Mouse (Mus musculus): ENCODE measurements at regions not wholly inside any gene's neighbourhood (a gene's known extent, or its start where the extent isn't known, plus 50 kb on each side); places are given as distances from the start of the nearest gene placed in this dataset.

GRCm38 (mm10) chr14:62030059-62030458 is 262.3 kb upstream of the Rnaseh2b start:
- 73% methylated on average over 7 of the region's 7 CpGs for WGBS
- Histone ChIP-seq H3K27me3 (ENCODE audit: control insufficient read depth, insufficient read depth, low read length) (no peaks in the 10 kb centered on the region), H3K9me3 (ENCODE audit: control insufficient read depth, low read length) (no peaks in the 10 kb centered on the region), H3K36me3 (ENCODE audit: control insufficient read depth, insufficient read depth, low read length) (no peaks in the 10 kb centered on the region), H3K9ac (ENCODE audit: low read length) (no peak overlapping the region), H3K4me1 (replicated peaks; ENCODE audit: control insufficient read depth, insufficient read depth) (no peaks in the 10 kb centered on the region), H3K4me2 (replicated peaks; ENCODE audit: low read depth) (no peak overlapping the region), H3K27ac (replicated peaks) (no peak overlapping the region), H3K4me3 (ENCODE audit: low read depth, low read length) (no peak overlapping the region)
- DNase-seq (ENCODE audit: low spot score) (no peak), ATAC-seq (ENCODE audit: low FRiP score, low TSS enrichment) (no peak)
- TF ChIP-seq EP300 (optimal IDR thresholded peaks at IDR 0.05) (no peak), CTCF (IDR thresholded peaks at IDR 0.05; ENCODE audit: low read depth) (no peak)

GRCm38 (mm10) chr14:62033661-62034060 is 258.7 kb upstream of the Rnaseh2b start:
- TF ChIP-seq CTCF (IDR thresholded peaks at IDR 0.05; ENCODE audit: low read depth), result no peak
- no peak for TF ChIP-seq EP300 (optimal IDR thresholded peaks at IDR 0.05)
- Histone ChIP-seq H3K4me3 (ENCODE audit: low read depth, low read length) (no peak overlapping the region), H3K27me3 (ENCODE audit: control insufficient read depth, insufficient read depth, low read length) (no peaks in the 10 kb centered on the region), H3K4me1 (replicated peaks; ENCODE audit: control insufficient read depth, insufficient read depth) (no peaks in the 10 kb centered on the region), H3K9me3 (ENCODE audit: control insufficient read depth, low read length) (no peaks in the 10 kb centered on the region), H3K4me2 (replicated peaks; ENCODE audit: low read depth) (no peak overlapping the region), H3K27ac (replicated peaks) (no peak overlapping the region), H3K36me3 (ENCODE audit: control insufficient read depth, insufficient read depth, low read length) (no peaks in the 10 kb centered on the region), H3K9ac (ENCODE audit: low read length) (no peak overlapping the region)
- DNase-seq (ENCODE audit: low spot score) (no peak), ATAC-seq (ENCODE audit: low FRiP score, low TSS enrichment) (no peak)
- 92% methylated on average over 4 of the region's 4 CpGs for WGBS

- Histone ChIP-seq H3K4me1 (replicated peaks; ENCODE audit: control insufficient read depth, insufficient read depth) (no peaks in the 10 kb centered on the region), H3K27me3 (ENCODE audit: control insufficient read depth, insufficient read depth, low read length) (no peaks in the 10 kb centered on the region), H3K4me2 (replicated peaks; ENCODE audit: low read depth) (no peak overlapping the region), H3K9ac (ENCODE audit: low read length) (no peak overlapping the region), H3K4me3 (ENCODE audit: low read depth, low read length) (no peak overlapping the region), H3K9me3 (ENCODE audit: control insufficient read depth, low read length) (no peaks in the 10 kb centered on the region), H3K27ac (replicated peaks) (no peak overlapping the region), H3K36me3 (ENCODE audit: control insufficient read depth, insufficient read depth, low read length) (no peaks in the 10 kb centered on the region)
- TF ChIP-seq CTCF (IDR thresholded peaks at IDR 0.05; ENCODE audit: low read depth), result no peak
- TF ChIP-seq EP300 (optimal IDR thresholded peaks at IDR 0.05), result no peak
- no peak for ATAC-seq (ENCODE audit: low FRiP score, low TSS enrichment)
- WGBS, result 34% methylated on average over 4 of the region's 4 CpGs
- DNase-seq (ENCODE audit: low spot score), result peak; percentile 34
Measured at GRCm38 (mm10) chr14:62034664-62035063, 257.7 kb upstream of the Rnaseh2b start.

- no peak overlapping the region for H3K4me3 ChIP-seq (ENCODE audit: low read depth, low read length)
- 86% methylated on average over 3 of the region's 3 CpGs for WGBS
- H3K36me3 ChIP-seq (ENCODE audit: control insufficient read depth, insufficient read depth, low read length), result no peaks in the 10 kb centered on the region
- no peak for DNase-seq (ENCODE audit: low spot score)
- H3K9ac ChIP-seq (ENCODE audit: low read length), result no peak overlapping the region
- no peak overlapping the region for H3K4me2 ChIP-seq (replicated peaks; ENCODE audit: low read depth)
- TF ChIP-seq EP300 (optimal IDR thresholded peaks at IDR 0.05), result no peak
- ATAC-seq (ENCODE audit: low FRiP score, low TSS enrichment), result no peak
- H3K9me3 ChIP-seq (ENCODE audit: control insufficient read depth, low read length), result no peaks in the 10 kb centered on the region
- no peak overlapping the region for H3K27ac ChIP-seq (replicated peaks)
- H3K27me3 ChIP-seq (ENCODE audit: control insufficient read depth, insufficient read depth, low read length), result no peaks in the 10 kb centered on the region
- H3K4me1 ChIP-seq (replicated peaks; ENCODE audit: control insufficient read depth, insufficient read depth), result no peaks in the 10 kb centered on the region
Measured at GRCm38 (mm10) chr14:62035416-62035815, 257.0 kb upstream of the Rnaseh2b start.

GRCm38 (mm10) chr14:62037514-62037913 is 254.9 kb upstream of the Rnaseh2b start:
- no peak overlapping the region for H3K4me3 ChIP-seq (ENCODE audit: low read depth, low read length)
- DNase-seq (ENCODE audit: low spot score) (no peak), ATAC-seq (ENCODE audit: low FRiP score, low TSS enrichment) (no peak)
- H3K9me3 ChIP-seq (ENCODE audit: control insufficient read depth, low read length), result no peaks in the 10 kb centered on the region
- no peaks in the 10 kb centered on the region for H3K4me1 ChIP-seq (replicated peaks; ENCODE audit: control insufficient read depth, insufficient read depth)
- no peak overlapping the region for H3K27ac ChIP-seq (replicated peaks)
- H3K36me3 ChIP-seq (ENCODE audit: control insufficient read depth, insufficient read depth, low read length), result no peaks in the 10 kb centered on the region
- TF ChIP-seq CTCF (IDR thresholded peaks at IDR 0.05; ENCODE audit: low read depth) (no peak), EP300 (optimal IDR thresholded peaks at IDR 0.05) (no peak)
- H3K27me3 ChIP-seq (ENCODE audit: control insufficient read depth, insufficient read depth, low read length), result no peaks in the 10 kb centered on the region
- 33% methylated on average over 1 of the region's 1 CpGs for WGBS
- H3K9ac ChIP-seq (ENCODE audit: low read length), result no peak overlapping the region
- no peak overlapping the region for H3K4me2 ChIP-seq (replicated peaks; ENCODE audit: low read depth)

- no peak overlapping the region for H3K4me3 ChIP-seq (ENCODE audit: low read depth, low read length)
- H3K9me3 ChIP-seq (ENCODE audit: control insufficient read depth, low read length), result no peaks in the 10 kb centered on the region
- no peaks in the 10 kb centered on the region for H3K4me1 ChIP-seq (replicated peaks; ENCODE audit: control insufficient read depth, insufficient read depth)
- H3K27me3 ChIP-seq (ENCODE audit: control insufficient read depth, insufficient read depth, low read length), result no peaks in the 10 kb centered on the region
- no peak overlapping the region for H3K4me2 ChIP-seq (replicated peaks; ENCODE audit: low read depth)
- DNase-seq (ENCODE audit: low spot score) (no peak), ATAC-seq (ENCODE audit: low FRiP score, low TSS enrichment) (no peak)
- WGBS, result 86% methylated on average over 5 of the region's 5 CpGs
- H3K36me3 ChIP-seq (ENCODE audit: control insufficient read depth, insufficient read depth, low read length), result no peaks in the 10 kb centered on the region
- TF ChIP-seq CTCF (IDR thresholded peaks at IDR 0.05; ENCODE audit: low read depth), result no peak
- TF ChIP-seq EP300 (optimal IDR thresholded peaks at IDR 0.05), result no peak
- H3K9ac ChIP-seq (ENCODE audit: low read length), result no peak overlapping the region
- H3K27ac ChIP-seq (replicated peaks), result no peak overlapping the region
Measured at GRCm38 (mm10) chr14:62037917-62038316, 254.5 kb upstream of the Rnaseh2b start.

All from stomach, postnatal 0 days (tissue).